Mouse (Mus musculus) MEL (cell line): ENCODE results near the gene Klb. TPM values are rescaled to one million over a fixed set of nuclear protein-coding genes. Genes with fewer than 3 reads are reported as not detected.

Experiments used
- DNase-seq: peaks from one replicate; pipeline ENCODE4 v3.0.0; 2011; ENCODE audit warnings: low read depth, low spot score
- H3K27ac ChIP-seq: 2 replicates; pipeline ENCODE4 v1.5.1; 2012; ENCODE audit warnings: low read depth, mild to moderate bottlenecking, control low read depth, low read length, moderate library complexity; ENCODE audit not compliant: control insufficient read depth
- H3K27me3 ChIP-seq, 2 experiments: fragments of 150-350 bp in 1 of 2; sonication (generic) in 1 of 2; 2 replicates each; pipeline ENCODE4 v1.6.1; 2012; ENCODE audit warnings: low read length in 2 of 2, mild to moderate bottlenecking in 2 of 2, improper control_type of control experiment in 1 of 2, moderate library complexity in 1 of 2; ENCODE audit not compliant: insufficient read depth in 2 of 2, control insufficient read depth in 1 of 2
- H3K36me3 ChIP-seq, 2 experiments: 2 replicates each; pipeline ENCODE4 v1.6.1; 2012 to 2014; ENCODE audit warnings: low read length in 2 of 2, improper control_type of control experiment in 1 of 2, inconsistent platforms in 1 of 2, mild to moderate bottlenecking in 1 of 2; ENCODE audit not compliant: insufficient read depth in 2 of 2, control insufficient read depth in 1 of 2
- H3K4me1 ChIP-seq, 2 experiments: fragments of 150-350 bp in 1 of 2; sonication (generic) in 1 of 2; 2 replicates each; pipeline ENCODE4 v1.6.1; 2012; ENCODE audit warnings: low read length in 2 of 2, improper control_type of control experiment in 1 of 2, mild to moderate bottlenecking in 1 of 2; ENCODE audit not compliant: insufficient read depth in 2 of 2, control insufficient read depth in 1 of 2
- H3K4me3 ChIP-seq, 2 experiments: fragments of 150-350 bp in 1 of 2; sonication (generic) in 1 of 2; 2 replicates each; pipeline ENCODE4 v1.5.1; 2012; ENCODE audit warnings: low read depth in 2 of 2, low read length in 2 of 2, mild to moderate bottlenecking in 2 of 2, moderate library complexity in 2 of 2, control low read depth in 1 of 2, improper control_type of control experiment in 1 of 2; ENCODE audit not compliant: control insufficient read depth in 1 of 2, insufficient read depth in 1 of 2
- H3K79me2 ChIP-seq: 2 replicates; pipeline ENCODE4 v1.6.1; 2012; ENCODE audit warnings: mild to moderate bottlenecking, low read length, moderate library complexity; ENCODE audit not compliant: control insufficient read depth, poor library complexity, insufficient read depth
- H3K9ac ChIP-seq: 2 replicates; pipeline ENCODE4 v1.6.1; 2012; ENCODE audit warnings: low read depth, mild to moderate bottlenecking, control low read depth, low read length, moderate library complexity; ENCODE audit not compliant: control insufficient read depth, poor library complexity, severe bottlenecking
- H3K9me3 ChIP-seq: fragments of 150-350 bp; sonication (generic); replicated peaks from 2 replicates; pipeline ENCODE4 v1.6.1; 2012; ENCODE audit warnings: mild to moderate bottlenecking, low read length, improper control_type of control experiment, moderate library complexity; ENCODE audit not compliant: insufficient read depth
- CTCF ChIP-seq, 3 experiments: IDR thresholded peaks in 2 of 3; conservative IDR thresholded peaks in 1 of 3; 2 replicates each; pipeline ENCODE4 v1.5.1; 2011 to 2012; ENCODE audit warnings: low read length in 3 of 3, low read depth in 2 of 3, mild to moderate bottlenecking in 2 of 3, improper control_type of control experiment in 1 of 3, inconsistent platforms in 1 of 3, mixed read lengths in 1 of 3, moderate library complexity in 1 of 3; ENCODE audit not compliant: control insufficient read depth in 1 of 3, insufficient read depth in 1 of 3, poor library complexity in 1 of 3, severe bottlenecking in 1 of 3
- E2F4 ChIP-seq: IDR thresholded peaks from 2 replicates; pipeline ENCODE4 v1.6.1; 2011; ENCODE audit warnings: low read depth, low read length, improper control_type of control experiment, borderline replicate concordance
- ELF1 ChIP-seq: IDR thresholded peaks from 2 replicates; pipeline ENCODE4 v1.6.1; 2014; ENCODE audit warnings: low read depth, mild to moderate bottlenecking, inconsistent platforms, low read length, improper control_type of control experiment, moderate library complexity
- EP300 ChIP-seq, 2 experiments: IDR thresholded peaks; 2 replicates each; pipeline ENCODE4 v1.6.1; 2011; ENCODE audit warnings: improper control_type of control experiment in 2 of 2, low read length in 2 of 2, low read depth in 1 of 2, mild to moderate bottlenecking in 1 of 2
- ETS1 ChIP-seq: IDR thresholded peaks from 2 replicates; pipeline ENCODE4 v1.6.1; 2012; ENCODE audit warnings: low read depth, mild to moderate bottlenecking, inconsistent platforms, low read length, improper control_type of control experiment, moderate library complexity
- GATA1 ChIP-seq: IDR thresholded peaks from 2 replicates; pipeline ENCODE4 v1.6.1; 2011; ENCODE audit warnings: low read depth, low read length, improper control_type of control experiment
- MAZ ChIP-seq: IDR thresholded peaks from 2 replicates; pipeline ENCODE4 v1.6.1; 2012; ENCODE audit warnings: low read depth, mild to moderate bottlenecking, inconsistent platforms, low read length, improper control_type of control experiment
- MXI1 ChIP-seq: IDR thresholded peaks from 2 replicates; pipeline ENCODE4 v1.6.1; 2011; ENCODE audit warnings: mild to moderate bottlenecking, low read depth, low read length, improper control_type of control experiment
- MYB ChIP-seq: IDR thresholded peaks from 2 replicates; pipeline ENCODE4 v1.6.1; 2011; ENCODE audit warnings: mild to moderate bottlenecking, low read depth, low read length, improper control_type of control experiment
- MYC ChIP-seq: IDR thresholded peaks from 2 replicates; pipeline ENCODE4 v1.6.1; 2011; ENCODE audit warnings: low read depth, mild to moderate bottlenecking, low read length, improper control_type of control experiment, moderate library complexity
- NELFE ChIP-seq: IDR thresholded peaks from 2 replicates; pipeline ENCODE4 v1.6.1; 2011; ENCODE audit warnings: low read depth, low read length, improper control_type of control experiment
- POLR2A ChIP-seq, 2 experiments: IDR thresholded peaks; 2 replicates each; pipeline ENCODE4 v1.6.1; 2011 to 2012; ENCODE audit warnings: low read length in 2 of 2, mild to moderate bottlenecking in 2 of 2, control low read depth in 1 of 2, improper control_type of control experiment in 1 of 2, low read depth in 1 of 2, moderate library complexity in 1 of 2; ENCODE audit not compliant: control insufficient read depth in 1 of 2, insufficient read depth in 1 of 2, poor library complexity in 1 of 2
- RAD21 ChIP-seq: IDR thresholded peaks from 2 replicates; pipeline ENCODE4 v1.6.1; 2011; ENCODE audit warnings: mild to moderate bottlenecking, low read depth, low read length, improper control_type of control experiment
- RCOR1 ChIP-seq: IDR thresholded peaks from 2 replicates; pipeline ENCODE4 v1.6.1; 2012; ENCODE audit warnings: low read depth, mild to moderate bottlenecking, inconsistent platforms, low read length, improper control_type of control experiment
- SIN3A ChIP-seq: IDR thresholded peaks from 2 replicates; pipeline ENCODE4 v1.6.1; 2012; ENCODE audit warnings: low read length, improper control_type of control experiment, inconsistent platforms
- SMC3 ChIP-seq: IDR thresholded peaks from 2 replicates; pipeline ENCODE4 v1.6.1; 2011; ENCODE audit warnings: low read depth, low read length, improper control_type of control experiment
- TAL1 ChIP-seq: IDR thresholded peaks from 2 replicates; pipeline ENCODE4 v1.6.1; 2012; ENCODE audit warnings: mild to moderate bottlenecking, inconsistent platforms, low read length, moderate library complexity, mixed read lengths
- TBP ChIP-seq: IDR thresholded peaks from 2 replicates; pipeline ENCODE4 v1.8.0; 2011; ENCODE audit warnings: low read depth, low read length, improper control_type of control experiment
- TCF12 ChIP-seq: IDR thresholded peaks from 2 replicates; pipeline ENCODE4 v1.6.1; 2014; ENCODE audit warnings: low read depth, mild to moderate bottlenecking, inconsistent platforms, low read length, improper control_type of control experiment, moderate library complexity
- UBTF ChIP-seq: IDR thresholded peaks from 2 replicates; pipeline ENCODE4 v1.6.1; 2012; ENCODE audit warnings: low read depth, mild to moderate bottlenecking, inconsistent platforms, low read length, improper control_type of control experiment, moderate library complexity, borderline replicate concordance; ENCODE audit not compliant: insufficient read depth
- ZKSCAN1 ChIP-seq: IDR thresholded peaks from 2 replicates; pipeline ENCODE4 v1.6.1; 2012; ENCODE audit warnings: low read depth, mild to moderate bottlenecking, inconsistent platforms, low read length, improper control_type of control experiment, moderate library complexity
- ZMIZ1 ChIP-seq: IDR thresholded peaks from 2 replicates; pipeline ENCODE4 v1.6.1; 2012; ENCODE audit warnings: low read depth, mild to moderate bottlenecking, inconsistent platforms, low read length, improper control_type of control experiment, moderate library complexity
- polyA plus RNA-seq, 2 experiments: library from polyadenylated mRNA; stranded (reverse) in 1 of 2; unstranded in 1 of 2; fragments of >175 nt in 1 of 2; fragments of >200 nt in 1 of 2; gene quantifications; 2 replicates each; pipeline versions ENCODE4 v1.2.1 to v1.2.4; 2012; ENCODE audit warnings: low replicate concordance in 2 of 2, low read depth in 1 of 2; ENCODE audit not compliant: insufficient read length in 2 of 2, insufficient read depth in 1 of 2, missing spikeins in 1 of 2
- total RNA-seq: library from RNA; depleted of rRNA; stranded (reverse); fragments of 300-350 nt; gene quantifications from 2 replicates; pipeline ENCODE4 v1.2.3, GENCODE M21; 2012

Klb gene
- total and polyA plus RNA-seq, 3 experiments, result 0.04 TPM; not detected in 2

DNA sequence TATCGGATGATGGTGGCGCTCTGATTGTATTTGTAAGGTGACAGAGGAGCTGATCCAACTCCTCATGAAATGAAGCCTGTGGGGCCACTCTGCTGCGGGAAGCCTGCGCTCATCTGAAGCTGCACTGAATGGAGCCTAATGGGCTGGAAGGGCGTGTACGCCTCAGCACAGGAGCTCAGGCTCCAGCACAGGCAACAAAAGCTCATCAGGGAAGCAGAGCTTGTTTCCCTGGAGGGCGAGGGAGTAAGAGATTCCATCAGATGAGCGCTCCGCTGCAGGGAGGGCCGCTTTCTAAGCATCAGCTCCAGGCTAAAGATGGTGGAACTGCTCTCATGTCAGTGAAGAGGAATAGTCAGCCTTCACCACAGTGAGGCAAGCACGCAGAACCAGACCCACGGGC is 59.9 kb downstream of the Klb start:
- no peaks in the 10 kb centered on the region; a peak in 2 of 4 replicates for H3K36me3 ChIP-seq

DNA sequence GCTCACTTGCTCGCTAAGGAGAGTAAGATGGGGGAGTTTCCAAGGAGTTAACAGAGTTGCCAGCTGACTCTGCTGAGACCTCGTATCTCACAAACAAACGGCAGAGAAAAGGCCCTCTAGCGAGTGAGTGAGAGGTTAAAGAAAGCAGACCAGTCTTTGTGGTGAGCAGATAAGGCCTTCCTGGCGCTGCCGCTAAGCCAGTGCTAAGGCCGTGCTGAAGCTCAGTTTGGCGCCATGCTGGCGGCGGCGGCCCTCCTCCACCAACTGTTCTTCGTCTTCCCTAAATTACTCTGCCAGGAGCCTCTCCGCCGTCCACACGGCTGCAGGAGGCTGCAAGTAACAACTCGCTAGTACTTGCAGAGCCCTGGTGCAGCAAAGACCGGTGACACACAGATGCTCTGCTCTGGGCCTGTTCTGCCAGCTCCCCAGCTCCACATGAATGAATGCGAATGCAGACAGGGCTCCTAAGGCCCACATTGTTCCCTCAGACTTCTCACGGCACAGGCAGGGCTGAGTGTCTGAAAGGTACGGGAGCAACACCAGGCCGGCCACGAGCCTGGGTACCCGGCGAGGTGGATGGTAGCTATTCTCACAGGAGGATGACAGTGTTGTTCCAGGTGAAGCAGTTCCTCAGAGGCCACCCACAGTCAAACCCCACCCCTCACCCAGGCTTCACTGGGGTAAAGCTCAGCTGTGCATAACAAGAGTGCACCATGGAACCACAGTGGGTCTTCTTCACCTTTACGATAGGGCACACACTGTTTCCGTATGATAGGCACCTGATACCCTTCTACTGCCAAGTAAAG is 67.7 kb downstream of the Klb start:
- H3K27ac ChIP-seq, result peak overlapping the region; percentile 62
- peak overlapping the region in 1 of 2 experiments; percentile 26; a peak in 1 of 4 replicates for H3K4me3 ChIP-seq

More for the DNA sequence above, 59.9 kb downstream of the Klb start:
- H3K27ac ChIP-seq, result no peak overlapping the region
- DNase-seq, result no peak
- H3K9ac ChIP-seq, result no peak overlapping the region
- no peaks in the 10 kb centered on the region for H3K4me1 ChIP-seq
- TF ChIP-seq POLR2A (IDR thresholded peaks at IDR 0.05; ENCODE audit: control insufficient read depth in 1 of 2, insufficient read depth in 1 of 2, low read depth in 1 of 2, low read length in 2 of 2, poor library complexity in 1 of 2) (no peak), GATA1 (no peak), MYC (no peak), RAD21 (no peak), TBP (no peak), UBTF (no peak), TCF12 (no peak), SMC3 (no peak), ZMIZ1 (no peak), ELF1 (no peak), MYB (no peak), MXI1 (no peak), ZKSCAN1 (no peak), NELFE (no peak), ETS1 (no peak), SIN3A (no peak)
- no peaks in the 10 kb centered on the region for H3K27me3 ChIP-seq
- no peaks in the 10 kb centered on the region for H3K79me2 ChIP-seq
- no peak overlapping the region for H3K4me3 ChIP-seq
- H3K9me3 ChIP-seq, result no peaks in the 10 kb centered on the region

More for the DNA sequence above, 67.7 kb downstream of the Klb start:
- H3K36me3 ChIP-seq, result peaks cover 0 to 9% of the 10 kb centered on the region in 2 experiments; a peak in 2 of 4 replicates
- peaks cover 0 to 10% of the 10 kb centered on the region in 2 experiments; a peak in 2 of 4 replicates for H3K4me1 ChIP-seq
- H3K9me3 ChIP-seq, result no peaks in the 10 kb centered on the region
- no peaks in the 10 kb centered on the region for H3K27me3 ChIP-seq
- H3K79me2 ChIP-seq, result no peaks in the 10 kb centered on the region
- no peak for TF ChIP-seq MAZ
- TF ChIP-seq EP300 (IDR thresholded peaks at IDR 0.05; ENCODE audit: low read depth in 1 of 2, low read length in 2 of 2), result peak in 1 of 2 experiments; percentile 26; a peak in 1 of 4 replicates
- TF ChIP-seq TAL1, result 0 out of 2 replicates have a peak, but pooled peaks have one; percentile 7
- TF ChIP-seq ETS1, result peak; percentile 66; the same call in 1 of the 2 replicates
- peak; percentile 72 for TF ChIP-seq GATA1
- TF ChIP-seq CTCF (IDR thresholded peaks at IDR 0.05 in 2 of 3, conservative IDR thresholded peaks at IDR 0.05 in 1 of 3; ENCODE audit: control insufficient read depth in 1 of 3, insufficient read depth in 1 of 3, low read depth in 2 of 3, low read length in 3 of 3, poor library complexity in 1 of 3, severe bottlenecking in 1 of 3), result peak in 1 of 3 experiments; percentile 39; a peak in 2 of 6 replicates
- no peak for TF ChIP-seq UBTF
- peak; percentile 50 for TF ChIP-seq SIN3A
- 0 out of 4 replicates have a peak, but pooled peaks have one; percentile 14 to 35 for TF ChIP-seq POLR2A (IDR thresholded peaks at IDR 0.05; ENCODE audit: control insufficient read depth in 1 of 2, insufficient read depth in 1 of 2, low read depth in 1 of 2, low read length in 2 of 2, poor library complexity in 1 of 2)
- no peak for TF ChIP-seq RCOR1
- peak; percentile 57; the same call in 1 of the 2 replicates for TF ChIP-seq E2F4
- 0 out of 2 replicates have a peak, but pooled peaks have one; percentile 31 for TF ChIP-seq TBP
- peak; percentile 25; the same call in 1 of the 2 replicates for TF ChIP-seq SMC3
- peak overlapping the region; percentile 63 for H3K9ac ChIP-seq
- peak; percentile 89 for DNase-seq
